19 mouse cellular contexts compared by ENCODE assay signal in genomic region chr2:165158317-165158716, GRCm38 (mm10).
DNase-seq lines count a peak whose midpoint lies in the region; ATAC-seq and TF ChIP-seq lines count a peak whose summit lies in the region.
"Had no signal": no experiment of that assay in that cellular context is flagged by ENCODE, and none has a peak within 500 bp of the region (broad histone marks: within the 10 kb centered on the region; RNA-seq: fewer than 3 reads in every experiment).

No protein-coding gene starts in this region.

- H3K4me1 ChIP-seq in forebrain, embryonic 14.5 days (ENCODE audit: control insufficient read depth, insufficient read depth, low read length): peaks cover 10% of the 10 kb centered on the region; the same call in 1 of the 2 replicates
- peaks cover 10% of the 10 kb centered on the region for H3K4me1 ChIP-seq in forebrain, embryonic 11.5 days (replicated peaks; ENCODE audit: control insufficient read depth, insufficient read depth, low read length)
- peaks cover 22% of the 10 kb centered on the region for H3K4me1 ChIP-seq in hindbrain, embryonic 14.5 days (replicated peaks; ENCODE audit: control insufficient read depth, insufficient read depth, low read length)
- H3K4me1 ChIP-seq in midbrain, embryonic 16.5 days (ENCODE audit: control insufficient read depth, insufficient read depth, low read length): peaks cover 13% of the 10 kb centered on the region
- H3K4me1 ChIP-seq in kidney, adult 2 months (ENCODE audit: control insufficient read depth, insufficient read depth, low read length): no peaks in the 10 kb centered on the region
- H3K4me1 ChIP-seq: embryonic facial prominence, embryonic 12.5 days had no signal

- no peaks in the 10 kb centered on the region for H3K9me3 ChIP-seq in forebrain, embryonic 14.5 days (replicated peaks; ENCODE audit: control insufficient read depth, low read length)
- H3K9me3 ChIP-seq in forebrain, embryonic 11.5 days (ENCODE audit: control insufficient read depth, low read length): no peaks in the 10 kb centered on the region
- H3K9me3 ChIP-seq in hindbrain, embryonic 14.5 days (ENCODE audit: control insufficient read depth, low read length): no peaks in the 10 kb centered on the region
- H3K9me3 ChIP-seq in midbrain, embryonic 16.5 days (replicated peaks; ENCODE audit: control insufficient read depth, low read length, poor library complexity, severe bottlenecking): no peaks in the 10 kb centered on the region
- H3K9me3 ChIP-seq: embryonic facial prominence, embryonic 12.5 days; heart, embryonic 15.5 days had no signal

- WGBS in forebrain, embryonic 14.5 days: 56% methylated on average over 4 of the region's 4 CpGs
- 50% methylated on average over 4 of the region's 4 CpGs for WGBS in forebrain, embryonic 11.5 days
- 35% methylated on average over 4 of the region's 4 CpGs for WGBS in hindbrain, embryonic 14.5 days
- 34% methylated on average over 4 of the region's 4 CpGs for whole genome bisulfite sequencing in midbrain, embryonic 16.5 days
- WGBS in kidney, adult 2 months: 58% methylated on average over 4 of the region's 4 CpGs

- no peak overlapping the region for H3K4me3 ChIP-seq in forebrain, embryonic 14.5 days (ENCODE audit: low read depth, low read length)
- H3K4me3 ChIP-seq in forebrain, embryonic 11.5 days (ENCODE audit: low read depth, low read length): no peak overlapping the region
- no peak overlapping the region for H3K4me3 ChIP-seq in hindbrain, embryonic 14.5 days (replicated peaks; ENCODE audit: low read length)
- H3K4me3 ChIP-seq in midbrain, embryonic 16.5 days (ENCODE audit: low read depth, low read length): no peak overlapping the region
- no peak overlapping the region for H3K4me3 ChIP-seq in kidney, adult 2 months (ENCODE audit: insufficient read depth, low read depth, low read length)
- H3K4me3 ChIP-seq: embryonic facial prominence, embryonic 12.5 days; gastrocnemius, adult 2 months; heart, embryonic 15.5 days; layer of hippocampus, adult 2 months had no signal

- DNase-seq in forebrain, embryonic 14.5 days (ENCODE audit: low spot score): no peak
- DNase-seq in forebrain, embryonic 11.5 days (ENCODE audit: low spot score): no peak
- DNase-seq in brain, embryonic 14.5 days (ENCODE audit: low read depth): peak; percentile 62
- DNase-seq in hindbrain, embryonic 14.5 days (ENCODE audit: low spot score): no peak
- no peak for DNase-seq in frontal cortex, postnatal 14 days (ENCODE audit: low spot score in 2 of 2)
- no peak for DNase-seq in kidney, adult 2 months
- DNase-seq: cerebellum, adult 11-12 months; cerebellum, postnatal 25 days; right cerebral cortex, postnatal 25 days; spleen, adult 18-20 months had no signal

- no peaks in the 10 kb centered on the region for H3K36me3 ChIP-seq in forebrain, embryonic 14.5 days (ENCODE audit: control insufficient read depth, insufficient read depth, low read length)
- H3K36me3 ChIP-seq in forebrain, embryonic 11.5 days (ENCODE audit: control insufficient read depth, insufficient read depth, low read length): no peaks in the 10 kb centered on the region
- H3K36me3 ChIP-seq in hindbrain, embryonic 14.5 days (replicated peaks; ENCODE audit: control insufficient read depth, insufficient read depth): no peaks in the 10 kb centered on the region
- H3K36me3 ChIP-seq in midbrain, embryonic 16.5 days (ENCODE audit: control insufficient read depth, insufficient read depth, low read length): no peaks in the 10 kb centered on the region
- H3K36me3 ChIP-seq in kidney, adult 2 months (ENCODE audit: control insufficient read depth, insufficient read depth, low read length): no peaks in the 10 kb centered on the region
- H3K36me3 ChIP-seq: embryonic facial prominence, embryonic 12.5 days; heart, embryonic 15.5 days had no signal

- no peak for TF ChIP-seq CTCF in brain, embryonic 14.5 days (IDR thresholded peaks at IDR 0.05; ENCODE audit: borderline replicate concordance, extremely low read depth, insufficient read depth, insufficient read length)
- no peak for TF ChIP-seq CTCF in kidney, adult 2 months (conservative IDR thresholded peaks at IDR 0.05; ENCODE audit: insufficient read depth, insufficient read length, low read depth, low read length)

- peak overlapping the region; percentile 21; the same call in 1 of the 2 replicates for H3K27ac ChIP-seq in forebrain, embryonic 14.5 days (ENCODE audit: low read depth, low read length)
- H3K27ac ChIP-seq in forebrain, embryonic 11.5 days (ENCODE audit: low read depth, low read length): no peak overlapping the region
- peak overlapping the region; percentile 39 for H3K27ac ChIP-seq in hindbrain, embryonic 14.5 days
- H3K27ac ChIP-seq in midbrain, embryonic 16.5 days (ENCODE audit: low read length): peak overlapping the region; percentile 60
- no peak overlapping the region for H3K27ac ChIP-seq in kidney, adult 2 months (ENCODE audit: insufficient read depth, low read depth, low read length)
- H3K27ac ChIP-seq: embryonic facial prominence, embryonic 12.5 days; gastrocnemius, adult 2 months; heart, embryonic 15.5 days; layer of hippocampus, adult 2 months; macrophage had no signal

- no peak overlapping the region for H3K9ac ChIP-seq in forebrain, embryonic 14.5 days (ENCODE audit: low read length)
- H3K9ac ChIP-seq in forebrain, embryonic 11.5 days (ENCODE audit: low read length): no peak overlapping the region; the same call in 1 of the 2 replicates
- no peak overlapping the region for H3K9ac ChIP-seq in hindbrain, embryonic 14.5 days
- no peak overlapping the region for H3K9ac ChIP-seq in midbrain, embryonic 16.5 days (ENCODE audit: low read depth, low read length)
- H3K9ac ChIP-seq: embryonic facial prominence, embryonic 12.5 days; heart, embryonic 15.5 days; liver, postnatal 0 days had no signal

- no peaks in the 10 kb centered on the region for H3K27me3 ChIP-seq in forebrain, embryonic 14.5 days (replicated peaks; ENCODE audit: control insufficient read depth, insufficient read depth, low read length)
- no peaks in the 10 kb centered on the region for H3K27me3 ChIP-seq in forebrain, embryonic 11.5 days (ENCODE audit: control insufficient read depth, insufficient read depth, low read length)
- H3K27me3 ChIP-seq in hindbrain, embryonic 14.5 days (ENCODE audit: control insufficient read depth, insufficient read depth, low read length): no peaks in the 10 kb centered on the region
- no peaks in the 10 kb centered on the region for H3K27me3 ChIP-seq in midbrain, embryonic 16.5 days (ENCODE audit: control insufficient read depth, insufficient read depth, low read depth, low read length)
- no peaks in the 10 kb centered on the region for H3K27me3 ChIP-seq in kidney, adult 2 months (replicated peaks; ENCODE audit: control insufficient read depth, insufficient read depth, low read length)

- TF ChIP-seq POLR2A in brain, embryonic 14.5 days (IDR thresholded peaks at IDR 0.05; ENCODE audit: borderline replicate concordance, extremely low read depth, insufficient read depth, insufficient read length, poor library complexity, severe bottlenecking): no peak
- no peak for TF ChIP-seq POLR2A in kidney, adult 2 months (IDR thresholded peaks at IDR 0.05; ENCODE audit: low read depth, low read length)

- no peak overlapping the region for H3K4me2 ChIP-seq in forebrain, embryonic 14.5 days (ENCODE audit: low read length)
- no peak overlapping the region for H3K4me2 ChIP-seq in forebrain, embryonic 11.5 days (ENCODE audit: low read depth, low read length, severe bottlenecking)
- H3K4me2 ChIP-seq in hindbrain, embryonic 14.5 days (replicated peaks): no peak overlapping the region
- H3K4me2 ChIP-seq in midbrain, embryonic 16.5 days (ENCODE audit: low read length): no peak overlapping the region
- H3K4me2 ChIP-seq: embryonic facial prominence, embryonic 12.5 days; heart, embryonic 15.5 days had no signal

- peak; percentile 25; the same call in 1 of the 2 replicates for ATAC-seq in forebrain, embryonic 14.5 days
- no peak for ATAC-seq in forebrain, embryonic 11.5 days (replicated peaks; ENCODE audit: low FRiP score)
- no peak for ATAC-seq in hindbrain, embryonic 14.5 days (ENCODE audit: low FRiP score)
- peak; percentile 61; the same call in 1 of the 2 replicates for ATAC-seq in midbrain, embryonic 16.5 days
- ATAC-seq: CD4-positive, CD25-positive, alpha-beta regulatory T cell, adult 4 months; liver, postnatal 0 days; lung, postnatal 0 days had no signal

Comparison
In these comparisons a context has a peak if more than half of its experiments do, and no peak if none do; other contexts are left out.
1. ATAC-seq: peak in forebrain, embryonic 14.5 days (single experiment) and midbrain, embryonic 16.5 days (single experiment); none in forebrain, embryonic 11.5 days (single experiment) and hindbrain, embryonic 14.5 days (single experiment).
2. H3K27ac ChIP-seq: peak in forebrain, embryonic 14.5 days (single experiment), hindbrain, embryonic 14.5 days (single experiment) and midbrain, embryonic 16.5 days (single experiment); none in forebrain, embryonic 11.5 days (single experiment) and kidney, adult 2 months (single experiment).